Comparison of ENCODE assay signal across 37 mouse cellular contexts in the genomic region with DNA sequence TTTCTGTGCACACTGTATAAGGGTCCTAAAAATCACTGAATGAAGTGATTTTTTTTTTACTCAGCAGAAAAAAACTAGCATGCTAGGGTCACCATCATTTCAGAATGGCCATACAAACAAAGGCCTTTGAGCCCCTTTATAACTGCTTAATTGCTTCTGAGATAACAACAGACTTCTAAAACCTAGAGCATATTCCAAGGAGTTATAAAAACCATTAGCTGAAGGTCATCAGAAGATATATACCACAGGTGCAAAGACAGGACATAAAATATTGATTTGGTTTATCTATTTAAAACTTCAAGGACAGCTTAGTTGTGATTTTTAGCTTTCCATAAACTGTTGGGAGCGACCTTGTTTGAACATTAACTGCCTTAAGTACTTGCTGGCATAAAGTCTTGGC. TPM values are rescaled to one million over a fixed set of nuclear protein-coding genes. Genes with fewer than 3 reads are reported as not detected.
"Had no signal": no experiment of that assay in that cellular context is flagged by ENCODE, and none has a peak within 500 bp of the region (broad histone marks: within the 10 kb centered on the region; RNA-seq: fewer than 3 reads in every experiment).

No protein-coding gene starts in this region.

- ATAC-seq: liver, embryonic 12.5 days; liver, postnatal 0 days; lung, postnatal 0 days; midbrain, embryonic 13.5 days; midbrain, embryonic 15.5 days; midbrain, embryonic 16.5 days had no signal

- DNase-seq: left cerebral cortex, postnatal 4 days; liver; liver, embryonic 13.5 days; liver, postnatal 0 days; lung, adult 18-20 months; lung, adult 2 months; lung, embryonic 14.5 days; lung, postnatal 10 days; lung, postnatal 14 days; lung, postnatal 36 days; lung, postnatal 4 days; midbrain, embryonic 14.5 days had no signal

- H3K36me3 ChIP-seq: limb, embryonic 10.5 days; limb, embryonic 12.5 days; limb, embryonic 13.5 days; limb, embryonic 15.5 days; liver, embryonic 12.5 days; liver, embryonic 13.5 days; liver, embryonic 15.5 days; lung, embryonic 15.5 days; midbrain, embryonic 10.5 days; midbrain, embryonic 12.5 days; midbrain, embryonic 13.5 days; midbrain, embryonic 15.5 days had no signal

- H3K27ac ChIP-seq: limb, embryonic 10.5 days; limb, embryonic 12.5 days; limb, embryonic 13.5 days; limb, embryonic 15.5 days; liver, embryonic 12.5 days; liver, embryonic 13.5 days; liver, embryonic 14.5 days; liver, embryonic 15.5 days; lung, embryonic 15.5 days; macrophage; midbrain, embryonic 10.5 days; midbrain, embryonic 12.5 days; midbrain, embryonic 13.5 days; midbrain, embryonic 15.5 days had no signal

- H3K9ac ChIP-seq: limb, embryonic 12.5 days; limb, embryonic 13.5 days; limb, embryonic 15.5 days; liver, embryonic 12.5 days; liver, embryonic 13.5 days; liver, embryonic 14.5 days; liver, embryonic 15.5 days; liver, postnatal 0 days; lung, embryonic 14.5 days; lung, embryonic 15.5 days; midbrain, embryonic 12.5 days; midbrain, embryonic 13.5 days; midbrain, embryonic 15.5 days had no signal

- H3K27me3 ChIP-seq: limb, embryonic 12.5 days; limb, embryonic 13.5 days; limb, embryonic 15.5 days; liver, embryonic 12.5 days; liver, embryonic 13.5 days; liver, embryonic 15.5 days; lung, embryonic 15.5 days; megakaryocyte, embryonic 14.5 days; midbrain, embryonic 12.5 days; midbrain, embryonic 13.5 days; midbrain, embryonic 15.5 days had no signal

- H3K4me3 ChIP-seq: limb, embryonic 10.5 days; limb, embryonic 12.5 days; limb, embryonic 13.5 days; limb, embryonic 15.5 days; liver, embryonic 12.5 days; liver, embryonic 13.5 days; liver, embryonic 15.5 days; lung, embryonic 15.5 days; megakaryocyte, embryonic 14.5 days; midbrain, embryonic 10.5 days; midbrain, embryonic 12.5 days; midbrain, embryonic 13.5 days; midbrain, embryonic 15.5 days; myocyte had no signal

- H3K9me3 ChIP-seq: limb, embryonic 10.5 days; limb, embryonic 15.5 days; liver, embryonic 15.5 days; midbrain, embryonic 15.5 days had no signal

- H3K4me1 ChIP-seq: limb, embryonic 10.5 days; limb, embryonic 12.5 days; limb, embryonic 13.5 days; limb, embryonic 15.5 days; liver, embryonic 12.5 days; liver, embryonic 13.5 days; liver, embryonic 15.5 days; lung, embryonic 15.5 days; megakaryocyte, embryonic 14.5 days; midbrain, embryonic 10.5 days; midbrain, embryonic 12.5 days; midbrain, embryonic 13.5 days; midbrain, embryonic 15.5 days had no signal

- H3K4me2 ChIP-seq: limb, embryonic 12.5 days; limb, embryonic 13.5 days; limb, embryonic 15.5 days; liver, embryonic 11.5 days; liver, embryonic 12.5 days; liver, embryonic 13.5 days; liver, embryonic 15.5 days; lung, embryonic 14.5 days; lung, embryonic 15.5 days; midbrain, embryonic 11.5 days; midbrain, embryonic 12.5 days; midbrain, embryonic 13.5 days; midbrain, embryonic 15.5 days had no signal

RNA-seq across cellular contexts. Expression of gene Naip1, which starts 38.2 kb away (rescaled TPM):
- total RNA-seq: megakaryocyte progenitor cell, adult 5-6 weeks; megakaryocyte-erythroid progenitor cell, adult 5-6 weeks; midbrain, postnatal 0 days had no signal
- polyA plus RNA-seq: limb, embryonic 10.5 days; limb, embryonic 11.5 days; limb, embryonic 12.5 days; limb, embryonic 15.5 days; liver, embryonic 11.5 days; liver, embryonic 12.5 days; liver, embryonic 13.5 days; liver, embryonic 15.5 days; lung, embryonic 14.5 days; lung, embryonic 16.5 days; lung, postnatal 0 days; midbrain, embryonic 10.5 days; midbrain, embryonic 11.5 days; midbrain, embryonic 12.5 days; midbrain, embryonic 13.5 days; midbrain, embryonic 14.5 days; midbrain, embryonic 16.5 days; neural tube, embryonic 11.5 days had no signal
